Mouse (Mus musculus) liver, embryonic 11.5 days (tissue): ENCODE results near the gene 1700028K03Rik. TPM values are rescaled to one million over a fixed set of nuclear protein-coding genes. Genes with fewer than 3 reads are reported as not detected.

Experiments
- ATAC-seq: fragments of 200-750 bp; cut with Nextera tagmentation; replicated peaks from 2 replicates; pipeline ENCODE4 v1.8.0; 2017; ENCODE audit warnings: moderate number of reproducible peaks, mild to moderate bottlenecking, moderate TSS enrichment, moderate library complexity; ENCODE audit not compliant: low FRiP score
- DNase-seq: peaks from one replicate; pipeline ENCODE4 v3.0.0-alpha.2; 2017; ENCODE audit warnings: low spot score
- H3K27ac ChIP-seq: fragments of 300-500 bp; sonication (generic); 2 replicates; pipeline ENCODE4 v1.5.1; 2014; ENCODE audit warnings: mild to moderate bottlenecking, low read depth, low read length, control low read depth
- H3K27me3 ChIP-seq: fragments of 300-500 bp; sonication (generic); replicated peaks from 2 replicates; pipeline ENCODE4 v1.6.1; 2014; ENCODE audit warnings: low read length, mixed read lengths; ENCODE audit not compliant: control insufficient read depth, insufficient read depth
- H3K36me3 ChIP-seq: fragments of 300-500 bp; sonication (generic); 2 replicates; pipeline ENCODE4 v1.6.1; 2014; ENCODE audit warnings: mild to moderate bottlenecking, low read length, moderate library complexity, mixed read lengths; ENCODE audit not compliant: control insufficient read depth, insufficient read depth
- H3K4me1 ChIP-seq: fragments of 300-500 bp; sonication (generic); replicated peaks from 2 replicates; pipeline ENCODE4 v1.6.1; 2014; ENCODE audit warnings: low read length, mixed read lengths; ENCODE audit not compliant: control insufficient read depth, insufficient read depth
- H3K4me2 ChIP-seq: fragments of 300-500 bp; sonication (generic); 2 replicates; pipeline ENCODE4 v1.6.1; 2014; ENCODE audit warnings: mild to moderate bottlenecking, control low read depth, moderate library complexity
- H3K4me3 ChIP-seq: fragments of 300-500 bp; sonication (generic); 2 replicates; pipeline ENCODE4 v1.5.1; 2014; ENCODE audit warnings: low read depth, low read length, control low read depth
- H3K9ac ChIP-seq: fragments of 300-500 bp; sonication (generic); 2 replicates; pipeline ENCODE4 v1.6.1; 2014; ENCODE audit warnings: low read depth, low read length, control low read depth
- H3K9me3 ChIP-seq: fragments of 300-500 bp; sonication (generic); 2 replicates; pipeline ENCODE4 v1.6.1; 2016; ENCODE audit warnings: low read length, inconsistent platforms, mixed read lengths; ENCODE audit not compliant: control insufficient read depth
- WGBS: fragments of 180-500 bp; shearing (Covaris S2); extraction: QIAGEN DNeasy Blood & Tissue Kit; methylation state at CpG from one replicate; pipeline ENCODE4 v1.1.7; 2014; 5-methylcytosine and 5-hydroxymethylcytosine counted together
- polyA plus RNA-seq: library from polyadenylated mRNA; unstranded; fragments of >200 nt; fragmentation: Nextera tagmentation; extraction: Ambion mirVana; gene quantifications from 2 replicates; pipeline ENCODE4 v1.2.1, GENCODE M21; 2014

1700028K03Rik gene
- polyA plus RNA-seq, 1 experiment from 2014 or later = 0.12 TPM

DNA sequence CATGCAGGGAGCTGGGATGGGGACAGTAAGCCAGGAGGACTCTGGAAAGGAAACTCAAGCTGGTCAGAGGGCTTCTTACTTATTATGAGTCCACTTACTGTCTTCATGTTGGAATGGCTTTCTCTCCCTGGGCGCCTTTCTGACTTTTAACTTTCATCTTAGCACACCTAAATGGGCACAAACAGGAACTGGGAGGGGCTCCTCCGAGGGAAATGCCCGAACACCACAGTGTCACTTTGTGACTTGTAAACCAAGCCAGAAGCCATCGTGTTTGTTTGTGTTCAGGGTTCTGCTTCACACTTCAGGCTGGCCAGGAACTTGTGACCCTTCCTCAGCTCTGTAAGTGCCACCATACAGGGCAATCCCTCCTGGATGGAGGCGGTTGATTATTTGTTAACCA, 19.8 kb downstream of the 1700028K03Rik start:
- H3K9me3 ChIP-seq = no peaks in the 10 kb centered on the region
- no peak for ATAC-seq
- no peak overlapping the region for H3K4me2 ChIP-seq
- H3K27ac ChIP-seq = no peak overlapping the region
- H3K27me3 ChIP-seq = no peaks in the 10 kb centered on the region
- H3K4me3 ChIP-seq = no peak overlapping the region
- DNase-seq = no peak
- H3K9ac ChIP-seq = no peak overlapping the region
- no peaks in the 10 kb centered on the region for H3K4me1 ChIP-seq
- WGBS = 72% methylated on average over 5 of the region's 5 CpGs
- peaks cover 6% of the 10 kb centered on the region; the same call in 1 of the 2 replicates for H3K36me3 ChIP-seq

DNA sequence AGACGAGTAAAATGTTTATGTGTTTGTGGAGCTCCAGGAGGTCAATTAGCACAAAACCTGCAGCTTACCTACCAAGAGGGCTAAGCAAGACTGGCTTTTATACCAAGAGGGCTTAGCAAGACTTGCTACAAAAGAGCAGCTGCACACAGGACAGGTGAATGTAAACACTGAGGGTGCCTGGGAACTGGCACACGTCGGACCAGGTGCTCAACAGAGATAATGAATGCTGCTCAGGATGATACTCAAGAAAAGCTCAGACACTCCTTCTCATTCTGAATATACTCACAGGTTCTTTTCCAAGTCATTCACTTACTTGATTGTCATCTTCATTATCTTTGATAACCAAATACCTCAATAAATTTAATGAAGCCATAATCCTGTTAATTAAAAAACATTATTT, 22.5 kb downstream of the 1700028K03Rik start:
- Histone ChIP-seq H3K4me2 (no peak overlapping the region), H3K27ac (no peak overlapping the region), H3K27me3 (no peaks in the 10 kb centered on the region), H3K4me3 (no peak overlapping the region), H3K4me1 (no peaks in the 10 kb centered on the region), H3K9me3 (no peaks in the 10 kb centered on the region), H3K36me3 (peaks cover 3% of the 10 kb centered on the region; the same call in 1 of the 2 replicates), H3K9ac (no peak overlapping the region)
- ATAC-seq (no peak), DNase-seq (no peak)
- 71% methylated on average over 3 of the region's 3 CpGs for WGBS

DNA sequence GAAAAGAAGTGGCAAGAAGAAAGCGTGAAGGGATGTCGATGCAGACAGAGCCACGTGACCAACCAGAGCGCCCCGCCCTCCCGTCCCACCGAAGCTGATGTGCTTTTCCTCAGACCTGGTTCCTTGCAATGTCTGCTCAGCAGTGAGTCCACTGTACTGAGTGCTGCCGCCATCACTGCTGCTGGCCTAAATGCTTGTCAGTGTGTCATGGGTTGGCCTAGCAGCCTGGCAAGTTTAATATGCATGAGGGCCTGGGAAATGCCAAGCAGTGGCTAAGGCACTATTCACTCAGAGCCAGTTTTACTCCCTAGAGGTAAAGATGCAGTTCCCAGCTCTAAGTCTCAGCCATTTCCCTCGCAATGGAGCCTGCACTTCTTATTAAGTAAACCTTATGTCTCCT, 34.6 kb downstream of the 1700028K03Rik start:
- 95% methylated on average over 9 of the region's 9 CpGs for WGBS
- H3K4me3 ChIP-seq = no peak overlapping the region
- H3K27ac ChIP-seq = no peak overlapping the region
- no peaks in the 10 kb centered on the region for H3K4me1 ChIP-seq
- H3K4me2 ChIP-seq = no peak overlapping the region
- H3K9ac ChIP-seq = no peak overlapping the region
- no peak for DNase-seq
- H3K9me3 ChIP-seq = no peaks in the 10 kb centered on the region
- no peaks in the 10 kb centered on the region for H3K27me3 ChIP-seq
- no peak for ATAC-seq
- peaks cover 18% of the 10 kb centered on the region for H3K36me3 ChIP-seq

DNA sequence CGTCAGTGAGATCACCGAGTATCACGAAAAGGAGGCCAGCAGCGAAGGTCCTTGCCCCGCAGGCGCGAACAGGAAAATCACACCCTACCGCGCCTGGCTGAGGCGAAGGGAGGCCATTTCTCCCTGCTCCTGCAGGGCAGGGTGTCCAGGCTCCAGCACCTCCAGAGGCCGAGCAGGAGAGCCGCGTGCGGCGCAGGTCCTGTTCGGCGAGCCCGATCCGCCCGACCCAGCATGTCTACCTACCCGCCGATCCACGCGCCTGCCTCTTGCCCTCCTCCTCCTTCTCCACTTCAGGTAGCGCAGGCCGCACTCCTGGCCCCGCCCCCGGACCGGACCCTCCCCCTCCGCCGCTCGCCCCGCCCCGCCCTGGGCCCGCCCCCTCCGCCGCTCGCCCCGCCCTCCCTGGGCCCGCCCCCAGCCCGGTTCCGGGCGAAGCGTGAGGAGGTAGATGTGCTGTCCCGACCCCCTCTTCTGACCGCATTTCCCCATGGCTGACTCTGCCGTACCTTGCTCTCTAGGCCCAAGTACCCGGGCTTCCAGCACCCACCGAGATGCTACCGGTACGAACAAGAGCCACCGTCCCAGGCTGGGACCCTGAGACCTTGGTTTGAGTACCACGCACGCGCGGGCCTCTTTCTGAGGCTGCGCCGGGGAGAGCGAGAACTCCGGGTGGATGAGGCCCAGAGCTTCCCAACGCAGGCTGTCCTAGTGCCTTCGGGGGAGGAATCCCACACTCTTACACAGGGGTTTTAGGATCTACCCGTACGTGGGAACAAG, 63.0 kb downstream of the 1700028K03Rik start, which contains the start of the genes Rpap2 and Glmn:
Rpap2 (plus strand) TSS at position 73 of the 777 bp plus-strand sequence.
Glmn (minus strand) TSS at position 588 of the 777 bp plus-strand sequence.
- ATAC-seq (peak; percentile 97), DNase-seq (peak; percentile 91)
- Histone ChIP-seq H3K27ac (peak within 1 kb of the TSS; percentile 77), H3K36me3 (peaks cover 3% of the 10 kb centered on the region), H3K9me3 (no peaks in the 10 kb centered on the region), H3K9ac (peak within 1 kb of the TSS; percentile 86), H3K4me3 (peak within 1 kb of the TSS; percentile 76), H3K4me1 (no peaks in the 10 kb centered on the region), H3K27me3 (no peaks in the 10 kb centered on the region), H3K4me2 (peak within 1 kb of the TSS; percentile 78)
- WGBS = under 1% methylated on average over 59 of the region's 64 CpGs

DNA sequence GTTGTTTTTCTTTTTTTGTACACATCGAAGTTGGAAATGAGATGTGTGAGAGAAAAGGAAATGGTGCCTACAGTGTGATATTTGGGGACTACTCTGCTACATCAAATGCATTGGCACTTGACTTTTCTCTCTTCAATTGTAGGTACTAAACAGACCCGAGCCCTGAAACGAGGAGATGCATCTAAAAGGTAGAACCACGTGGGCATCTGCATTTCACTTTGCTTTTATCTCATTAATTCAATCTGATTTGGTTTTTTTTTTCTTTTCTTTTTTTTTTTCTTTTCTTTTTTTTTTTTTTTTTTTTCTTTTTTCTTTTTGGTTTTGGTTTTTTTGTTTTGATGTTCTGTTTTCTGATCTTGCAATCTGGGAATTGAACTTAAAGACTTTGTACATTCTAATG, 63.9 kb downstream of the 1700028K03Rik start:
- WGBS = 17% methylated on average over 4 of the region's 4 CpGs
- peaks cover 9% of the 10 kb centered on the region for H3K36me3 ChIP-seq
- ATAC-seq = no peak
- DNase-seq = no peak
- no peaks in the 10 kb centered on the region for H3K27me3 ChIP-seq
- no peaks in the 10 kb centered on the region for H3K4me1 ChIP-seq
- H3K9ac ChIP-seq = peak overlapping the region; percentile 86
- no peaks in the 10 kb centered on the region for H3K9me3 ChIP-seq
- H3K4me2 ChIP-seq = peak overlapping the region; percentile 78
- H3K27ac ChIP-seq = no peak overlapping the region
- peak overlapping the region; percentile 76 for H3K4me3 ChIP-seq

Other genes starting within 250 kb of the 1700028K03Rik start
- gene Tgfbr3, start 245.1 kb upstream of the 1700028K03Rik start, polyA plus RNA-seq = 38.2 and 39.7 TPM in 2 replicates
- 0.68 and 0.84 TPM in 2 replicates for gene Brdt, start 203.6 kb upstream of the 1700028K03Rik start, polyA plus RNA-seq
- 0.29 and 0.48 TPM in 2 replicates for gene Ephx4, start 132.0 kb upstream of the 1700028K03Rik start, polyA plus RNA-seq
- not detected in 2 replicates for gene Lpcat2b, start 103.2 kb upstream of the 1700028K03Rik start, polyA plus RNA-seq
- 2.5 and 2.6 TPM in 2 replicates for gene Btbd8, start 96.7 kb upstream of the 1700028K03Rik start, polyA plus RNA-seq
- gene Gm42669, start 27.1 kb upstream of the 1700028K03Rik start, polyA plus RNA-seq = 0.27 and 0.44 TPM in 2 replicates
- 15.0 and 17.1 TPM in 2 replicates for gene Rpap2, start 62.7 kb downstream of the 1700028K03Rik start, polyA plus RNA-seq
- 20.6 and 22.7 TPM in 2 replicates for gene Glmn, start 63.2 kb downstream of the 1700028K03Rik start, polyA plus RNA-seq
- gene Gfi1, start 191.3 kb downstream of the 1700028K03Rik start, polyA plus RNA-seq = 0.22 and 0.30 TPM in 2 replicates